Mouse (Mus musculus) retina, postnatal 7 days (tissue): ENCODE data around the gene Nell1.

Experiments used
- DNase-seq: peaks from one replicate; pipeline ENCODE4 v3.0.0-alpha.2; 2012; ENCODE audit warnings: low read depth, low spot score

The Nell1 gene

GRCm38 (mm10) chr7:50850271-50850670, 875.6 kb downstream of the Nell1 start:
- no peak for DNase-seq

GRCm38 (mm10) chr7:50870181-50870580, 895.5 kb downstream of the Nell1 start:
- DNase-seq = no peak

GRCm38 (mm10) chr7:50887625-50888024, 913.0 kb downstream of the Nell1 start:
- DNase-seq = no peak

- DNase-seq = no peak
Observed at GRCm38 (mm10) chr7:50899541-50900088, 925.0 kb downstream of the Nell1 start.
